Mouse (Mus musculus): Measurements from ENCODE around the gene Cd2ap. TPM values are rescaled to one million over a fixed set of nuclear protein-coding genes. Genes with fewer than 3 reads are reported as not detected.

The Cd2ap gene
- total and polyA plus RNA-seq, 3 experiments = 18.8 to 36.3 (median 26.1) TPM

DNA sequence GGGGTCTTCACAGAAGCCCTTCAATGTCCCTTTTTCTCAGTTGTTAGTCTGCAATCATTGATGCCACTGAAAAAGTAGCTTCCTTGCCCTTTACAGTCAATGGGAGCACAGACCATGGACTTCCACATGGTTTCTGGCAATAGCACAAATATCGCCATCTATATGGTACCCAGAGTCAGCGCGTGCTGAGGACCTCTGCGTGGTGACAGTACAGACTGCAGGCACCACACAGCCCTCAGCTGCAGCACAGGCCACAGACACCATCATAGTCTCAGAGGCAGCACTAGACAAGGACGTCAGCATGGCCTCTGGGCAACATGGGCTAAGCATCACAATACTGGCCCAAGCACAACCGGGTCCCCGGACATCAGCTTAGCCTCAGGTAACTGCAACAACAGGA, 38.3 kb upstream of the Cd2ap start:
- Histone ChIP-seq H3K27me3 (replicated peaks) (no peaks in the 10 kb centered on the region), H3K79me2 (replicated peaks; ENCODE audit: control insufficient read depth, extremely low read depth, insufficient read depth, poor library complexity, severe bottlenecking) (no peaks in the 10 kb centered on the region), H3K36me3 (replicated peaks in 1 of 2; ENCODE audit: control insufficient read depth in 1 of 2, insufficient read depth in 1 of 2, low read length in 1 of 2) (no peaks in the 10 kb centered on the region), H3K4me3 (replicated peaks in 1 of 3; ENCODE audit: low read depth in 2 of 3, low read length in 2 of 3, poor library complexity in 1 of 3) (no peak overlapping the region), H3K4me2 (ENCODE audit: insufficient read depth, low read depth, poor library complexity, severe bottlenecking) (no peak overlapping the region), H3K27ac (ENCODE audit: insufficient read depth, low read depth) (no peak overlapping the region), H3K9me3 (replicated peaks; ENCODE audit: low read length) (no peaks in the 10 kb centered on the region), H3K4me1 (ENCODE audit: control insufficient read depth in 1 of 2, insufficient read depth in 2 of 2) (peaks cover 3 to 13% of the 10 kb centered on the region in 2 experiments; a peak in 3 of 4 replicates), H3K9ac (ENCODE audit: insufficient read depth, low read depth) (no peak overlapping the region)
- in situ Hi-C loops (cut with MboI; ENCODE audit: low pct_ligation_motif_present, low pct_unique_long_range_greater_than_20kb, low sequenced_read_pairs) = no loop called here
- DNase-seq (ENCODE audit: extremely low read depth) = peak; percentile 15
- TF ChIP-seq SMC3 (IDR thresholded peaks at IDR 0.05; ENCODE audit: low read depth, low read length) (peak; percentile 17; the same call in 1 of the 2 replicates), CTCF (conservative IDR thresholded peaks at IDR 0.05 in 1 of 2, IDR thresholded peaks at IDR 0.05 in 1 of 2; ENCODE audit: low read depth in 2 of 2, low read length in 2 of 2) (peak in 1 of 2 experiments; percentile 27; a peak in 1 of 4 replicates), ELF1 (IDR thresholded peaks at IDR 0.05; ENCODE audit: low read depth, low read length) (no peak), POLR2AphosphoS2 (IDR thresholded peaks at IDR 0.05; ENCODE audit: low read depth, low read length) (no peak), RAD21 (IDR thresholded peaks at IDR 0.05; ENCODE audit: low read depth, low read length) (peak; percentile 6; the same call in 1 of the 2 replicates)
- dilution Hi-C loops (cut with MboI; ENCODE audit: extremely low pct_ligation_motif_present, extremely low pct_unique_long_range_greater_than_20kb, low sequenced_read_pairs) = no loop called here

DNA sequence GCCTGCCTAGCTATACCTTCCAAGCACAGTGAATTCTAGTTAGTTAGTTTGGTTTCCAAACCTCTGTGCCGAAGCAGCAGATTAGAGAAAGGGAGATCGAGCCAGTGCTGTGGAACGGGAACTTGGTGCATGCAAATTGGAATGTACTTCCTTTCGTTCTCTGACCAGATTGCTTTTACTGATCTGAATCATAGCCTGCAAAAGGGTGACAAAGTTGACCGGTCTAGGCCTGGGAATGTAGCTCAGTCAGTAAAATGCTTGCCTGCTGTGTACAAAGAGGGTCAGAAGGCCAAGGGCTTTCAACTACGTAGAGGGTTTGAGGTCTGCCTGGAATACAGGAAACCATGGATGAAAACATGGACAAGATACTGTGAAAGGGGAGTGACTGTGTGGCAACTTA, 35.7 kb upstream of the Cd2ap start:
- H3K4me3 ChIP-seq (replicated peaks in 1 of 3; ENCODE audit: low read depth in 2 of 3, low read length in 2 of 3, poor library complexity in 1 of 3) = peak overlapping the region in 1 of 3 experiments; percentile 13
- TF ChIP-seq JUND (conservative IDR thresholded peaks at IDR 0.05; ENCODE audit: low read depth, low read length) = no peak
- 0 out of 2 replicates have a peak, but pooled peaks have one; percentile 21 for TF ChIP-seq TCF12 (IDR thresholded peaks at IDR 0.05; ENCODE audit: low read depth, low read length)
- TF ChIP-seq IRF4 (IDR thresholded peaks at IDR 0.05; ENCODE audit: low read depth, low read length) = peak; percentile 56
- TF ChIP-seq EP300 (IDR thresholded peaks at IDR 0.05; ENCODE audit: low read length) = peak; percentile 55; the same call in 1 of the 2 replicates
- TF ChIP-seq POLR2AphosphoS2 (IDR thresholded peaks at IDR 0.05; ENCODE audit: low read depth, low read length) = no peak
- no peak overlapping the region for H3K27ac ChIP-seq (ENCODE audit: insufficient read depth, low read depth)
- H3K9me3 ChIP-seq (replicated peaks; ENCODE audit: low read length) = no peaks in the 10 kb centered on the region
- peak overlapping the region; percentile 65; the same call in 1 of the 2 replicates for H3K4me2 ChIP-seq (ENCODE audit: insufficient read depth, low read depth, poor library complexity, severe bottlenecking)
- no peak overlapping the region for H3K9ac ChIP-seq (ENCODE audit: insufficient read depth, low read depth)
- no peaks in the 10 kb centered on the region for H3K36me3 ChIP-seq (replicated peaks in 1 of 2; ENCODE audit: control insufficient read depth in 1 of 2, insufficient read depth in 1 of 2, low read length in 1 of 2)
- in situ Hi-C loops (cut with MboI; ENCODE audit: low pct_ligation_motif_present, low pct_unique_long_range_greater_than_20kb, low sequenced_read_pairs) = no loop called here
- dilution Hi-C loops (cut with MboI; ENCODE audit: extremely low pct_ligation_motif_present, extremely low pct_unique_long_range_greater_than_20kb, low sequenced_read_pairs) = no loop called here
- no peaks in the 10 kb centered on the region for H3K79me2 ChIP-seq (replicated peaks; ENCODE audit: control insufficient read depth, extremely low read depth, insufficient read depth, poor library complexity, severe bottlenecking)
- peak; percentile 45 for DNase-seq (ENCODE audit: extremely low read depth)
- H3K27me3 ChIP-seq (replicated peaks) = no peaks in the 10 kb centered on the region
- peaks cover 3 to 13% of the 10 kb centered on the region in 2 experiments; a peak in 3 of 4 replicates for H3K4me1 ChIP-seq (ENCODE audit: control insufficient read depth in 1 of 2, insufficient read depth in 2 of 2)

DNA sequence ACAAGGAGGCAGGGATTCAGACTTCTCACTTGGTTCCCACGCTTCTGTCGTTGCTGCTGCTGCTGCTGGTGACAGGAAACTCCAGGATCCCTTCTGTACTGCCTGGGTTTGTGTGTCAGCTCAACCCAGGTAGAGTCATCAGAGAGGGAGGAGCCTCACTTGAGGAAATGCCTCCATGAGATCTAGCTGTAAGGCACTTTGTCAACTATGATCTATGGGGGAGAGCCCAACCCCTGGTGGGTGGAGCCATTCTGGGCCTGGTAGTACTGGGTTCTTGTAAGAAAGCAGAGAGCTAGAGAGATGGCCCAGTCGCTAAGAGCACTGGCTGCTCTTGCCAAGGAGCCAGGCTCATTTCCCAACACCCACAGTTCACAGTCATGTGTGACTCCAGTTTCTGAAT, 34.0 kb upstream of the Cd2ap start:
- Histone ChIP-seq H3K4me3 (replicated peaks in 1 of 3; ENCODE audit: low read depth in 2 of 3, low read length in 2 of 3, poor library complexity in 1 of 3) (no peak overlapping the region), H3K36me3 (replicated peaks in 1 of 2; ENCODE audit: control insufficient read depth in 1 of 2, insufficient read depth in 1 of 2, low read length in 1 of 2) (no peaks in the 10 kb centered on the region), H3K4me1 (ENCODE audit: control insufficient read depth in 1 of 2, insufficient read depth in 2 of 2) (peaks cover 3 to 13% of the 10 kb centered on the region in 2 experiments; a peak in 3 of 4 replicates), H3K27ac (ENCODE audit: insufficient read depth, low read depth) (no peak overlapping the region), H3K79me2 (replicated peaks; ENCODE audit: control insufficient read depth, extremely low read depth, insufficient read depth, poor library complexity, severe bottlenecking) (no peaks in the 10 kb centered on the region), H3K9ac (ENCODE audit: insufficient read depth, low read depth) (no peak overlapping the region), H3K27me3 (replicated peaks) (no peaks in the 10 kb centered on the region), H3K4me2 (ENCODE audit: insufficient read depth, low read depth, poor library complexity, severe bottlenecking) (no peak overlapping the region), H3K9me3 (replicated peaks; ENCODE audit: low read length) (no peaks in the 10 kb centered on the region)
- dilution Hi-C loops (cut with MboI; ENCODE audit: extremely low pct_ligation_motif_present, extremely low pct_unique_long_range_greater_than_20kb, low sequenced_read_pairs) = no loop called here
- no peak for DNase-seq (ENCODE audit: extremely low read depth)
- in situ Hi-C loops (cut with MboI; ENCODE audit: low pct_ligation_motif_present, low pct_unique_long_range_greater_than_20kb, low sequenced_read_pairs) = no loop called here
- TF ChIP-seq ETS1 (conservative IDR thresholded peaks at IDR 0.05; ENCODE audit: low read depth, low read length) (no peak), BHLHE40 (IDR thresholded peaks at IDR 0.05; ENCODE audit: low read depth, low read length) (no peak), KAT2A (IDR thresholded peaks at IDR 0.05; ENCODE audit: insufficient replicate concordance, low read length) (no peak), SIN3A (IDR thresholded peaks at IDR 0.05; ENCODE audit: low read length) (no peak), POLR2A (IDR thresholded peaks at IDR 0.05; ENCODE audit: low read depth, low read length) (no peak), CHD1 (IDR thresholded peaks at IDR 0.05; ENCODE audit: low read depth, low read length) (no peak), RCOR1 (conservative IDR thresholded peaks at IDR 0.05; ENCODE audit: low read depth, low read length) (no peak), NELFE (IDR thresholded peaks at IDR 0.05; ENCODE audit: low read depth, low read length) (no peak), ELF1 (IDR thresholded peaks at IDR 0.05; ENCODE audit: low read depth, low read length) (no peak), EP300 (IDR thresholded peaks at IDR 0.05; ENCODE audit: low read length) (no peak), SMC3 (IDR thresholded peaks at IDR 0.05; ENCODE audit: low read depth, low read length) (no peak), MAX (IDR thresholded peaks at IDR 0.05; ENCODE audit: low read length) (no peak), ZMIZ1 (IDR thresholded peaks at IDR 0.05; ENCODE audit: low read depth, low read length) (no peak), MYC (IDR thresholded peaks at IDR 0.05; ENCODE audit: low read depth, low read length) (no peak), PAX5 (IDR thresholded peaks at IDR 0.05; ENCODE audit: low read length) (no peak)
